Mouse (Mus musculus) embryonic fibroblast, embryonic 13.5 days (primary cell): ENCODE results near the gene Dynll1. TPM values are rescaled to one million over a fixed set of nuclear protein-coding genes. Genes with fewer than 3 reads are reported as not detected.

Experiments used
- H3K27ac ChIP-seq: 2 replicates; pipeline ENCODE4 v1.5.1; 2012; ENCODE audit warnings: low read length, control low read depth, inconsistent platforms; ENCODE audit not compliant: insufficient read depth
- H3K4me1 ChIP-seq: 2 replicates; pipeline ENCODE4 v1.6.1; 2011; ENCODE audit warnings: low read length; ENCODE audit not compliant: control insufficient read depth, insufficient read depth
- H3K4me3 ChIP-seq: 2 replicates; pipeline ENCODE4 v1.5.1; 2011; ENCODE audit warnings: mild to moderate bottlenecking, control low read depth, low read length; ENCODE audit not compliant: insufficient read depth
- CTCF ChIP-seq: IDR thresholded peaks from 2 replicates; pipeline ENCODE4 v1.5.1; 2011; ENCODE audit warnings: mild to moderate bottlenecking, control low read depth, low read length, moderate library complexity, borderline replicate concordance; ENCODE audit not compliant: insufficient read depth
- POLR2A ChIP-seq: IDR thresholded peaks from 2 replicates; pipeline ENCODE4 v1.6.1; 2011; ENCODE audit warnings: low read depth, mild to moderate bottlenecking, control low read depth, low read length, moderate library complexity
- polyA plus RNA-seq: library from polyadenylated mRNA; stranded (reverse); fragments of >200 nt; gene quantifications from 2 replicates; pipeline ENCODE4 v1.2.4, GENCODE M21; 2011; ENCODE audit warnings: low read depth; ENCODE audit not compliant: missing spikeins, insufficient read length

Gene Dynll1
- polyA plus RNA-seq, 1 experiment = 572 TPM

DNA sequence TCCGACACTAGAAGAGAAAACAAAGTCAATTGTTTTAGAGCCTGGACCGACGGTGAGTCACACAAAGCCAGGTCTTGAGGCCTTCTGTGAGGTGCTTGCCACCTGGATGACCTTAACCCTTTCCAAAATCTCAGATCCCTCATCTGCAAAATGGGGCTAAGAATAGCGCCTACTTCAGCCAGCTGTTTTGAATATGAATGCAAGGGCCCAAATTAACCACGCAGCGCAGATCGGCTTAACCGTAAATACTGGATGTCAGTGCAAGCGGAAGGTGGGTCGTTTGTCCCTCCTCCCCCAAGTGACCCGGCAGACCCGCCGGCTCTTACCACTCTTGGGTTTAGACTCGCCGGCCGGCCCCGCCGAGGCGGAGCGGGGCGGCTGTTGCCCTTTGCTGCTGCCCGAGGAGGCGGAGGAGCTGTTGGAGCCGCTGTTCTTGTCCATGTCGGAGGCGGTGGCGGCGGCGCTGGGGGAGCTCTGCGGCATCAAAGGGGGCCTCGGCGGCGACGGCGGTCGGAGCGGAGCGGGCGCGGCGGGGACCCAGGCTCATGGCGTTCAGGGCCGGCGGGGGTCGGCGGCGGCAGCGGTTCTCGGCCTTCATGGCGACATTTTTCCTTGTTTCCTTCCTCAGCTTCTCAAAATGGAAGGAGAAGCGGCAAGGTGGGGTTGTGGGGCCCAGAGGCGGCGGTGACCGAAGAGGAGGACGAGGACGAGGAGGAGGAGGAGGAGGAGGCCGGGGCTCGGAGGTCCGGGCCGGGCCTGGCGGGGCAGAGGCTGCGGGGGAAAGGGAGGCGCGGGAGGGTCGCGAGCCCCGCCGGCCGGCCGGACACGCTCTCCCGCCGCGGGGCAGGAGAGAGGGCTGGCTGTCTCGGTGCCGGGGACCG, 28.6 kb downstream of the Dynll1 start:
- Histone ChIP-seq H3K4me3 (peak overlapping the region; percentile 80), H3K27ac (peak overlapping the region; percentile 48), H3K4me1 (peaks cover 13% of the 10 kb centered on the region)
- TF ChIP-seq CTCF (no peak), POLR2A (no peak)

DNA sequence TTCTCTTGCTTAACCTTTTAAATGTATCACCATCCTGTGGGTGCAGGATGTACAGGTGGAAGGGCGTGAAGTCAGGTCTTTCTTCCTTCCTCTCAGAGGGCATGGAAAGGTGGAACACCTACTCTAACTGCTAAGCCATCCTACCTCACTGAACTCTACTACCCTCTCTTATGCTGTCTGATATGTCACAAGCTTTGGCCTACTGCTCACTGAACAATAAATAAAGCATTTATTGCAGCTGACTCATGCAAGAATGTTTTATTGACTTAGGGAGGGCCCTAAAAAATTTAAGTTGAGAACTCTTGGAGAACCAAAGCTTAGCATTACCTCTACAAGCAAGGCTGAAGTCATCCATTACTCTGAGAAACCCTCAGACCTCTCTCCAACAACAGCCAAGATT, 30.8 kb downstream of the Dynll1 start:
- Histone ChIP-seq H3K4me3 (no peak overlapping the region; the same call in 1 of the 2 replicates), H3K27ac (no peak overlapping the region), H3K4me1 (peaks cover 13% of the 10 kb centered on the region)
- TF ChIP-seq POLR2A (no peak), CTCF (no peak)

DNA sequence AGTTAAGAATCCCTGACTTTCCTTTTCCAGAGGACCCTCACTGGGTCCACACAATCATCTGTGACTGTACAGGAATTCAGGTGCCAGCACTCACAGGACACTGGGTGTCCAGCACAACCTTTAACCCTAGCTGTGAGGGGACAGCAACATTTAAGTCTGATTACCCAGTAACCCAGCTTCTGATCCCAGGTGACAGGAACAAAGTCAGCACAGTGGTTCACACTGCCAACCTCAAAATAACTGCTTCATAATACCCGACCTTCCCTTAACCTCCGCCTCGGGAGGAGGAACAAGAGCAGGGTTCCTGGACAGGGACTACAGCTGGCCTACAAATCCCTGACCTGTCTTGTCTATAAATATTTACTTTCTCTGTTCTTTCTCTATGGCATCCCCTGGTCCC, 32.5 kb downstream of the Dynll1 start:
- TF ChIP-seq POLR2A = no peak
- no peak for TF ChIP-seq CTCF
- Histone ChIP-seq H3K4me1 (peaks cover 12% of the 10 kb centered on the region), H3K4me3 (no peak overlapping the region), H3K27ac (no peak overlapping the region)

DNA sequence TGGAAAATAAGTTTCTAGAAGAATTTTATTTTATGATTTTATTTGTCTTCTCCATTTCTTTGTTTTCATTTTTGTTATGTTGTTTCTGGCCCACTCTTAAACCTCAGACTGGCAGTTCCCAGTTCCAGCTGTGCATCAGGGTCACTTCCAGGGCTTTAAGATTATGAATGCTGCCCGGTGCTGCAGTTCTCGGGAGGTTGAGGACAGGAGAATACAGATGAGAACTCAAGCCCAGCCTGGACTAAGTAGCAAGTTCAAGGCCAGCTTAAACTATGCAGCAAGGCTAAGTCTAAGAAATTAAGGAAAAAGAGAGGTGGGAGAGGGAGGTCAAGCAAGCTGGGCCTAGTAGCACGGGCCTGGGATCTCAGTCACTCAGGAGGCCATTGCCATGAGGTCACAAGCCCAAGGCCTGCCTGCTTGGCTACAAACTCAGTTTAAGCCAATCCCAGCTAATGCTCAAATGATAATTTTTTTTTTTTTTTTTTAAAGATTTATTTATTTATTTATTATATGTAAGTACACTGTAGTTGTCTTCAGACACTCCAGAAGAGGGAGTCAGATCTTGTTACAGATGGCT, 33.2 kb downstream of the Dynll1 start:
- Histone ChIP-seq H3K4me3 (no peak overlapping the region), H3K27ac (no peak overlapping the region), H3K4me1 (peaks cover 10% of the 10 kb centered on the region)
- TF ChIP-seq CTCF (no peak), POLR2A (no peak)

DNA sequence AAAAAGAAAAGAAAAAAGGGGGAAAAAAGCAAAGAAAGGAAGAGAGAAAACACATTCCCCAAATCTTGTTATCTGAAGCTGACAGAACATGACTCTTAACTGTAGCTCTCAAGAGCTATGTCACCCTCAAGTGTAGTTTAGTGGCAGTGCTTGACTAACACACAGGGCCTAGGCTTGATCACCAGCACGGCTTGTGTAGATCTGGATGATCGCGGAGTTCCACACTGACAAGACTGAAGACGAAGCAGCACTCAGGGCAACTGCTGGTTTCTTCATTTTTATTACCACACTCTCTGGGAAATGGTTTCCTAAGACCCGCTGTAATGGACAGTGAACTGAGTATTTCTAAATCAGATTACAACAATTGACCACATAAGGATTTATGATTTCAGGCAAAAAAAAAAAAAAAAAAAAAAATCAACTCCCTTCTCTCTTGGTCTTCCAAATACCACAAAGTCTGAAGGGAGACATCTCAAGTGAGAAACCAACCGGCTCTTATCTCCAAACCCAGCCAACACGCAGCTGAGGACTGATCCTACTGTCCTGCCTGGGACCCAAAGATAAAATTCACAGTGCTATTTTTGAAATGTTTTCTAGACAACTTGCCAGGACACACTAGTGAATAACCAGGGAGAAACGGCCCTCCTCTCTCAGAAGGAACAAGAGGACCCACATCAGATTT, 33.9 kb downstream of the Dynll1 start:
- no peak overlapping the region for H3K4me3 ChIP-seq
- H3K4me1 ChIP-seq = peaks cover 10% of the 10 kb centered on the region
- H3K27ac ChIP-seq = no peak overlapping the region
- no peak for TF ChIP-seq POLR2A
- TF ChIP-seq CTCF = no peak

DNA sequence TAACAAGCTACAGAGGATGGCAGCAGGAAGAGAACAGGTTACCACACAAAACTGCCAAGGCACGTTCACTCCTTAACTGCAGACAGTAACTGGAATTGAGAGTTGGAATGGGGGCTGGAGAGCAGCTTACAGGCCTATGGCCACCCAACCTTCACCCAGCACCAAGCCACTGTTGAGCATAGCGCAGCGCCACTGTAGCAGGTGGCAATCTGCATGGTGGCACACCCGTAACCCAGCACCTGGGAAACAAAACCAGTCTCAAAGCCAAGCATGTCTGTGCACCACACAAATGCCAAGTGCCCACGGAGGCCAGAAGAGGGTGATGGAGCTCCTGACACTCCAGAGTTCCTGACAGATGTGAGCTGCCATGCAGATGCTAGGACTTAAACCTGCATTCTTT, 34.5 kb downstream of the Dynll1 start:
- H3K27ac ChIP-seq = no peak overlapping the region

DNA sequence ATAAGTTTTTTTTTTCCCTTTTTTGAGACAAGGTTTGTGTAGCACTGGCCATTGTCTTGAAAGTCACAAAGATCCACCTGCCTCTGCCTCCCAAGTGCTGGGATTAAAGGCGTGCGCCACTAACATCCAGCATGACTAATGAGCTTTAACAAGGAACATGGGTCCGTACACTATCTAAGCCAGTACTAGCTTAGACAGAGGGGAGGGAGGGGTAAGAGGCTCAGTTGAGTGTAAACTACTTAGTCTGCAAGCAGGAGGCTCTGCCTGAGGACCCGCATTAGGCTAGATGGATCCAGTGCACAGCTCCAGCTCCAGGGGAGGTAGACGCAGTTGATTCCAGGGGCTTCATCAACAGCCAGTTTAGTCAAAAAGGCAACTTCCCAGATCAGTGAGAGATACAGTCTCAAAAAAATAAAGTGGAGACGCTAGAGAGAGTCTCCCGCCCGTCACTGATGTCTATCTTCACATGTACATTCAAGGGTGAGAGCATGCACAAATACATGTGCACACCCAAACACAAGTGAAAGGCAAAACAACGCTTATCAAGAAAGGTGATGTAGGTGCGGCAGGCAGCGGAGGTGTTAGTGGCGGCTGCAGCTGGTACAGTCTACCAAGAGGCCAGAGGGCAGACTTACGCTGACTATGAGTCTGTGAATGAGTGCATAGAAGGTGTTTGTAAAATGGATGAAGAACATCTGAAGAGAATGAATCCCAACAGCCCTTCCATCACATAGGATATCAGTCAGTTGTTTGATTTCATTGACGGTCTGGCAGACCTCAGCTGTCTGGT, 38.1 kb downstream of the Dynll1 start:
- Histone ChIP-seq H3K4me1 (no peaks in the 10 kb centered on the region; the same call in 1 of the 2 replicates), H3K4me3 (no peak overlapping the region), H3K27ac (no peak overlapping the region)
- TF ChIP-seq CTCF (no peak), POLR2A (no peak)

More for the DNA sequence above, 34.5 kb downstream of the Dynll1 start:
- Histone ChIP-seq H3K4me3 (no peak overlapping the region), H3K4me1 (peaks cover 10% of the 10 kb centered on the region)
- TF ChIP-seq POLR2A (no peak), CTCF (no peak)

DNA sequence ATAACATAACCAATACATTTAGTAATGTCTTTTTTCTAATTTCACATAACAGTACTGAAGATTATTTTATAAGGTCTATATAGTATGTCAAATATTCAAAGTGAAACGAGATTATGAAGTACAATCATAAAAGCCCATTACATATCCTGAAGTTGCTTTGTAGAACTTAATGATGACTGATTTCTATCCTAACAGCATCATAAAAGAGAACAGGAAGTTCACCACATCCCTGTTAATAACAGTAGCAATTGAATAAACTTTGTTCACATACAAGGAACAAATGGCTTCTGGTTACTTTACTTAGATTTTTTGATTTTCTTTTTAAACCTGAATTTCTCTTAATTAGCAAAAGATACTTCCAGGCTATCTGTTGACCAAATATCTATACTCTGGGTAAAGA, 38.9 kb downstream of the Dynll1 start:
- TF ChIP-seq POLR2A = no peak
- no peak for TF ChIP-seq CTCF
- Histone ChIP-seq H3K4me3 (no peak overlapping the region), H3K27ac (no peak overlapping the region), H3K4me1 (no peaks in the 10 kb centered on the region; the same call in 1 of the 2 replicates)

DNA sequence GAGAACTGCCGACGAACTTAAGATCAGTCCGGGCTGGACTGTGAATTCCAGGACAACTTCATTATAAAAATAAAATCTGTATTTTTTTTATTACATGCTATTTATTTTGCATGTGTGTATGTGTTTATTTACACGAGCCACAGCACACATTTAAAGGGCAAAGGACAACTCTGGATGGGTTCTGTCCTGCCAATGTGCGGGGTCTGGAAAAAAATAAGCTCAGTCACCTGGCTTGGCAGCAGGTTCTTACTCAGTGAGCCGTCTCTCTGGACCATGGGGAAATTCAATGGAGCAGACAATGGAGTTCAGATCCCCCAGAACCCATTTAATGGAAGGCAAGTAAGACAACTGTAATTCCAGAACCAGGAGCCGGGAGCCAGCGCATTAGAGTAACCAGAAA, 39.7 kb downstream of the Dynll1 start:
- TF ChIP-seq POLR2A = no peak
- TF ChIP-seq CTCF = no peak

More for the DNA sequence above, 39.7 kb downstream of the Dynll1 start:
- Histone ChIP-seq H3K4me1 (no peaks in the 10 kb centered on the region; the same call in 1 of the 2 replicates), H3K27ac (no peak overlapping the region), H3K4me3 (no peak overlapping the region)
